Mouse (Mus musculus): Measurements from ENCODE around the gene Cct4. TPM values are rescaled to one million over a fixed set of nuclear protein-coding genes. Genes with fewer than 3 reads are reported as not detected.

Cct4 gene
- total and polyA plus RNA-seq, 3 experiments, result 482 to 874 (median 569) TPM

GRCm38 (mm10) chr11:22979221-22979620, 11.1 kb upstream of the Cct4 start:
- in situ Hi-C loops (cut with MboI; ENCODE audit: low pct_ligation_motif_present, low pct_unique_long_range_greater_than_20kb, low sequenced_read_pairs), result no loop called here
- H3K4me1 ChIP-seq (ENCODE audit: control insufficient read depth in 1 of 2, insufficient read depth in 2 of 2), result peaks cover 10 to 49% of the 10 kb centered on the region in 2 experiments
- H3K36me3 ChIP-seq (replicated peaks in 1 of 2; ENCODE audit: control insufficient read depth in 1 of 2, insufficient read depth in 1 of 2, low read length in 1 of 2), result peaks cover 3 to 34% of the 10 kb centered on the region in 2 experiments
- no peak overlapping the region for H3K27ac ChIP-seq (ENCODE audit: insufficient read depth, low read depth)
- peaks cover 29% of the 10 kb centered on the region for H3K79me2 ChIP-seq (replicated peaks; ENCODE audit: control insufficient read depth, extremely low read depth, insufficient read depth, poor library complexity, severe bottlenecking)
- no peaks in the 10 kb centered on the region for H3K27me3 ChIP-seq (replicated peaks)
- dilution Hi-C loops (cut with MboI; ENCODE audit: extremely low pct_ligation_motif_present, extremely low pct_unique_long_range_greater_than_20kb, low sequenced_read_pairs), result no loop called here
- no peaks in the 10 kb centered on the region for H3K9me3 ChIP-seq (replicated peaks; ENCODE audit: low read length)
- no peak overlapping the region for H3K9ac ChIP-seq (ENCODE audit: insufficient read depth, low read depth)
- no peak for TF ChIP-seq MEF2A (IDR thresholded peaks at IDR 0.05; ENCODE audit: borderline replicate concordance, low read depth, low read length)
- H3K4me3 ChIP-seq (replicated peaks in 1 of 3; ENCODE audit: low read depth in 2 of 3, low read length in 2 of 3, poor library complexity in 1 of 3), result no peak overlapping the region
- no peak overlapping the region for H3K4me2 ChIP-seq (ENCODE audit: insufficient read depth, low read depth, poor library complexity, severe bottlenecking)
- no peak for DNase-seq (ENCODE audit: extremely low read depth)

- TF ChIP-seq MXI1 (IDR thresholded peaks at IDR 0.05; ENCODE audit: low read depth, low read length) (0 out of 2 replicates have a peak, but pooled peaks have one; percentile 18), HCFC1 (IDR thresholded peaks at IDR 0.05; ENCODE audit: low read depth, low read length) (no peak)
- H3K27me3 ChIP-seq (replicated peaks), result no peaks in the 10 kb centered on the region
- DNase-seq (ENCODE audit: extremely low read depth), result no peak
- in situ Hi-C loops (cut with MboI; ENCODE audit: low pct_ligation_motif_present, low pct_unique_long_range_greater_than_20kb, low sequenced_read_pairs), result no loop called here
- H3K9ac ChIP-seq (ENCODE audit: insufficient read depth, low read depth), result peak overlapping the region; percentile 78
- H3K36me3 ChIP-seq (replicated peaks in 1 of 2; ENCODE audit: control insufficient read depth in 1 of 2, insufficient read depth in 1 of 2, low read length in 1 of 2), result peaks cover 3 to 30% of the 10 kb centered on the region in 2 experiments
- peak overlapping the region; percentile 94 for H3K4me2 ChIP-seq (ENCODE audit: insufficient read depth, low read depth, poor library complexity, severe bottlenecking)
- H3K27ac ChIP-seq (ENCODE audit: insufficient read depth, low read depth), result 0 out of 2 replicates have a peak overlapping the region, but pooled peaks have one; percentile 21
- H3K79me2 ChIP-seq (replicated peaks; ENCODE audit: control insufficient read depth, extremely low read depth, insufficient read depth, poor library complexity, severe bottlenecking), result peaks cover 23% of the 10 kb centered on the region
- H3K4me1 ChIP-seq (ENCODE audit: control insufficient read depth in 1 of 2, insufficient read depth in 2 of 2), result peaks cover 10 to 49% of the 10 kb centered on the region in 2 experiments
- dilution Hi-C loops (cut with MboI; ENCODE audit: extremely low pct_ligation_motif_present, extremely low pct_unique_long_range_greater_than_20kb, low sequenced_read_pairs), result no loop called here
- no peaks in the 10 kb centered on the region for H3K9me3 ChIP-seq (replicated peaks; ENCODE audit: low read length)
- peak overlapping the region; percentile 53 to 92 (median 68) for H3K4me3 ChIP-seq (replicated peaks in 1 of 3; ENCODE audit: low read depth in 2 of 3, low read length in 2 of 3, poor library complexity in 1 of 3)
Measured at GRCm38 (mm10) chr11:22981041-22981440, 9.3 kb upstream of the Cct4 start.

GRCm38 (mm10) chr11:22981543-22981950, 8.8 kb upstream of the Cct4 start:
- TF ChIP-seq MYC (IDR thresholded peaks at IDR 0.05; ENCODE audit: low read depth, low read length), result 0 out of 2 replicates have a peak, but pooled peaks have one; percentile 41
- no peak for TF ChIP-seq SIN3A (IDR thresholded peaks at IDR 0.05; ENCODE audit: low read length)
- no peak for TF ChIP-seq UBTF (IDR thresholded peaks at IDR 0.05; ENCODE audit: low read depth, low read length)
- no peak for TF ChIP-seq BHLHE40 (IDR thresholded peaks at IDR 0.05; ENCODE audit: low read depth, low read length)
- TF ChIP-seq JUND (conservative IDR thresholded peaks at IDR 0.05; ENCODE audit: low read depth, low read length), result no peak
- TF ChIP-seq IRF4 (IDR thresholded peaks at IDR 0.05; ENCODE audit: low read depth, low read length), result no peak
- peak; percentile 52; the same call in 1 of the 2 replicates for TF ChIP-seq CHD1 (IDR thresholded peaks at IDR 0.05; ENCODE audit: low read depth, low read length)
- TF ChIP-seq ETS1 (conservative IDR thresholded peaks at IDR 0.05; ENCODE audit: low read depth, low read length), result 0 out of 2 replicates have a peak, but pooled peaks have one; percentile 4
- TF ChIP-seq USF2 (conservative IDR thresholded peaks at IDR 0.05; ENCODE audit: low read depth, low read length), result no peak
- no peak for TF ChIP-seq CTCF (conservative IDR thresholded peaks at IDR 0.05 in 1 of 2, IDR thresholded peaks at IDR 0.05 in 1 of 2; ENCODE audit: low read depth in 2 of 2, low read length in 2 of 2)
- TF ChIP-seq TBP (conservative IDR thresholded peaks at IDR 0.05; ENCODE audit: low read depth, low read length), result no peak
- peak; percentile 38 for TF ChIP-seq MAX (IDR thresholded peaks at IDR 0.05; ENCODE audit: low read length)
- no peak for DNase-seq (ENCODE audit: extremely low read depth)
- dilution Hi-C loops (cut with MboI; ENCODE audit: extremely low pct_ligation_motif_present, extremely low pct_unique_long_range_greater_than_20kb, low sequenced_read_pairs), result no loop called here
- peak overlapping the region; percentile 78 for H3K9ac ChIP-seq (ENCODE audit: insufficient read depth, low read depth)
- H3K9me3 ChIP-seq (replicated peaks; ENCODE audit: low read length), result no peaks in the 10 kb centered on the region
- in situ Hi-C loops (cut with MboI; ENCODE audit: low pct_ligation_motif_present, low pct_unique_long_range_greater_than_20kb, low sequenced_read_pairs), result no loop called here
- H3K36me3 ChIP-seq (replicated peaks in 1 of 2; ENCODE audit: control insufficient read depth in 1 of 2, insufficient read depth in 1 of 2, low read length in 1 of 2), result peaks cover 3 to 26% of the 10 kb centered on the region in 2 experiments
- H3K4me1 ChIP-seq (ENCODE audit: control insufficient read depth in 1 of 2, insufficient read depth in 2 of 2), result peaks cover 10 to 45% of the 10 kb centered on the region in 2 experiments
- H3K27me3 ChIP-seq (replicated peaks), result no peaks in the 10 kb centered on the region
- peak overlapping the region; percentile 74 for H3K27ac ChIP-seq (ENCODE audit: insufficient read depth, low read depth)
- H3K4me3 ChIP-seq (replicated peaks in 1 of 3; ENCODE audit: low read depth in 2 of 3, low read length in 2 of 3, poor library complexity in 1 of 3), result peak overlapping the region; percentile 53 to 92 (median 68)
- peaks cover 21% of the 10 kb centered on the region for H3K79me2 ChIP-seq (replicated peaks; ENCODE audit: control insufficient read depth, extremely low read depth, insufficient read depth, poor library complexity, severe bottlenecking)
- peak overlapping the region; percentile 94 for H3K4me2 ChIP-seq (ENCODE audit: insufficient read depth, low read depth, poor library complexity, severe bottlenecking)
